Mouse (Mus musculus): ENCODE measurements at regions not wholly inside any gene's neighbourhood (a gene's known extent, or its start where the extent isn't known, plus 50 kb on each side); places are given as distances from the start of the nearest gene placed in this dataset.

- no peak for DNase-seq
- 18% methylated on average over 7 of the region's 7 CpGs for WGBS
- Histone ChIP-seq H3K27ac (ENCODE audit: insufficient read depth, low read length) (no peak overlapping the region), H3K4me1 (ENCODE audit: control insufficient read depth, insufficient read depth, low read length) (peaks cover 10% of the 10 kb centered on the region; the same call in 1 of the 2 replicates), H3K27me3 (ENCODE audit: control insufficient read depth, insufficient read depth, low read length) (no peaks in the 10 kb centered on the region; the same call in 1 of the 2 replicates), H3K4me3 (replicated peaks; ENCODE audit: insufficient read depth, low read depth, low read length) (no peak overlapping the region)
- TF ChIP-seq CTCF (IDR thresholded peaks at IDR 0.05; ENCODE audit: borderline replicate concordance, insufficient read depth, low read depth, low read length) (no peak), POLR2A (IDR thresholded peaks at IDR 0.05; ENCODE audit: borderline replicate concordance, insufficient read depth, low read length) (no peak)
Measured at GRCm38 (mm10) chr16:15052389-15052923, 146.1 kb downstream of the Efcab1 start.

- 10% methylated on average over 16 of the region's 16 CpGs for WGBS
- H3K27me3 ChIP-seq (ENCODE audit: control insufficient read depth, insufficient read depth, low read length): no peaks in the 10 kb centered on the region; the same call in 1 of the 2 replicates
- TF ChIP-seq CTCF (IDR thresholded peaks at IDR 0.05; ENCODE audit: borderline replicate concordance, insufficient read depth, low read depth, low read length) (no peak), POLR2A (IDR thresholded peaks at IDR 0.05; ENCODE audit: borderline replicate concordance, insufficient read depth, low read length) (no peak)
- no peak overlapping the region for H3K27ac ChIP-seq (ENCODE audit: insufficient read depth, low read length)
- H3K4me1 ChIP-seq (ENCODE audit: control insufficient read depth, insufficient read depth, low read length): peaks cover 10% of the 10 kb centered on the region; the same call in 1 of the 2 replicates
- DNase-seq: peak; percentile 43 to 76
- no peak overlapping the region for H3K4me3 ChIP-seq (replicated peaks; ENCODE audit: insufficient read depth, low read depth, low read length)
Measured at GRCm38 (mm10) chr16:15052924-15053793, 146.8 kb downstream of the Efcab1 start.

- Histone ChIP-seq H3K4me1 (ENCODE audit: control insufficient read depth, insufficient read depth, low read length) (peaks cover 10% of the 10 kb centered on the region; the same call in 1 of the 2 replicates), H3K27ac (ENCODE audit: insufficient read depth, low read length) (no peak overlapping the region), H3K4me3 (replicated peaks; ENCODE audit: insufficient read depth, low read depth, low read length) (no peak overlapping the region), H3K27me3 (ENCODE audit: control insufficient read depth, insufficient read depth, low read length) (no peaks in the 10 kb centered on the region; the same call in 1 of the 2 replicates)
- DNase-seq: no peak
- TF ChIP-seq POLR2A (IDR thresholded peaks at IDR 0.05; ENCODE audit: borderline replicate concordance, insufficient read depth, low read length): no peak
- WGBS: 69% methylated on average over 4 of the region's 4 CpGs
Measured at GRCm38 (mm10) chr16:15053840-15054239, 147.4 kb downstream of the Efcab1 start.

DNA sequence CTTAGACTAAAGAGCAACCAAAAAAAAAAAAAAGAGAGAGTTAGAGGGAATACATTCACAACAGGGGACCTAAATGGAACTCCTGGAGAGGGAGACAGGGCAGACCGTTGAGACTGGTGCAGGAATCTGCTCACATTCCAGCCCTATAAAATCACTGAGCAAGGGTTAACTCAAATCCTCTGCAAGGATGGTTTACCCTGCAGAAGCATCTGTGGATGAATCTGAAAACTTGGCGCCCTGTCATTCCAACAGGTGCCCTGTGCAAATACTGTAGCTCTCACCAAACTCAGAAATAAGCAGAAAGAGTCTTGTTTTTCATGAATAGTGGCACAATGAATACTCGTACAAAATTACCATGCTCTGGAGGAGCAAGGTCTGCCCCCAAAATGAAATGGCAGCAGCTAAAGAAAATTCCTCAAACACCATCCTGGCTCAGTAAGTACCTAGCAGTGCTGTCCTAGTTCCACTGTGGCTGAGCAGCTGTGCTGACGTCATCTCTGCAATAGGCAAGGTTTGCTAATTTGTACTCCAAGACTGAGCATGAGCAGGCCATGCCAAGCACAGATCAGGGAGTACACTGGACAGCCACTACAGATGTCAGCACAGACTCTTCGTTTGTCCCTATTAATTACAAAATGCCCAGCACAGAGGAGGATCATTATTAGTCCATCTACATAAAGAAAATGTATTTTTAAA is 148.0 kb downstream of the Efcab1 start:
- DNase-seq: peak in 1 of 2 experiments; percentile 1
- H3K27ac ChIP-seq (ENCODE audit: insufficient read depth, low read length): no peak overlapping the region
- H3K4me1 ChIP-seq (ENCODE audit: control insufficient read depth, insufficient read depth, low read length): peaks cover 10% of the 10 kb centered on the region; the same call in 1 of the 2 replicates
- TF ChIP-seq CTCF (IDR thresholded peaks at IDR 0.05; ENCODE audit: borderline replicate concordance, insufficient read depth, low read depth, low read length) (no peak), POLR2A (IDR thresholded peaks at IDR 0.05; ENCODE audit: borderline replicate concordance, insufficient read depth, low read length) (no peak)
- 59% methylated on average over 5 of the region's 5 CpGs for WGBS
- no peak overlapping the region for H3K4me3 ChIP-seq (replicated peaks; ENCODE audit: insufficient read depth, low read depth, low read length)
- H3K27me3 ChIP-seq (ENCODE audit: control insufficient read depth, insufficient read depth, low read length): no peaks in the 10 kb centered on the region; the same call in 1 of the 2 replicates

- Histone ChIP-seq H3K27me3 (ENCODE audit: control insufficient read depth, insufficient read depth, low read length) (no peaks in the 10 kb centered on the region; the same call in 1 of the 2 replicates), H3K4me1 (ENCODE audit: control insufficient read depth, insufficient read depth, low read length) (peaks cover 10% of the 10 kb centered on the region; the same call in 1 of the 2 replicates), H3K4me3 (replicated peaks; ENCODE audit: insufficient read depth, low read depth, low read length) (no peak overlapping the region), H3K27ac (ENCODE audit: insufficient read depth, low read length) (no peak overlapping the region)
- TF ChIP-seq CTCF (IDR thresholded peaks at IDR 0.05; ENCODE audit: borderline replicate concordance, insufficient read depth, low read depth, low read length) (no peak), POLR2A (IDR thresholded peaks at IDR 0.05; ENCODE audit: borderline replicate concordance, insufficient read depth, low read length) (no peak)
- DNase-seq: peak in 1 of 2 experiments; percentile 1
- 27% methylated on average over 5 of the region's 5 CpGs for WGBS
Measured at GRCm38 (mm10) chr16:15055697-15056096, 149.3 kb downstream of the Efcab1 start.

DNA sequence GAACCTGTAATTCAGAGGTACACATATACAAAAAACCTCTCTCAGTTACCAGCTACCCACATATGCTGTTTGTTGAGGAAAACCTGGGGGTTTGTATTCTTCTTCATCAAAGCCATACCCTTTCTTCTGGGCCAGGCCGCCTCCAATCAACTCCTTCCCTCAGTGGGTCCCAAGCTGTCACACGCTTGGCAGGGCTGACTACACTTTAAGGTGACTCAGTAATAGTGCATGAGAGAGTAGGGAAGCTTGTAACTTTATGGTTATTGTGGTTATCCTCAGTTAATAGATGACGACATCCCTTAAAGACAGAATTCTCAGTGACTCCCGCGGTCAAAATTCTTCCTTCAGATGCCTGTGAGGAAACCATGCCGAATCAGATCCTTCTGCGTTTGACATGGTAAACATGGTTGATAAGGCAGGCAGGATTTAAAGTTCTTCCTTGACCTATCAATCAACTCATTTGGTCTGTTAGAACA is 164.1 kb downstream of the Efcab1 start:
- H3K4me1 ChIP-seq (ENCODE audit: control insufficient read depth, insufficient read depth, low read length): no peaks in the 10 kb centered on the region
- H3K27ac ChIP-seq (ENCODE audit: insufficient read depth, low read length): no peak overlapping the region
- TF ChIP-seq POLR2A (IDR thresholded peaks at IDR 0.05; ENCODE audit: borderline replicate concordance, insufficient read depth, low read length) (no peak), CTCF (IDR thresholded peaks at IDR 0.05; ENCODE audit: borderline replicate concordance, insufficient read depth, low read depth, low read length) (no peak)
- no peak for DNase-seq
- no peaks in the 10 kb centered on the region for H3K27me3 ChIP-seq (ENCODE audit: control insufficient read depth, insufficient read depth, low read length)
- WGBS: 89% methylated on average over 7 of the region's 7 CpGs
- H3K4me3 ChIP-seq (replicated peaks; ENCODE audit: insufficient read depth, low read depth, low read length): no peak overlapping the region

GRCm38 (mm10) chr16:15074407-15074806 is 168.0 kb downstream of the Efcab1 start:
- TF ChIP-seq CTCF (IDR thresholded peaks at IDR 0.05; ENCODE audit: borderline replicate concordance, insufficient read depth, low read depth, low read length) (no peak), POLR2A (IDR thresholded peaks at IDR 0.05; ENCODE audit: borderline replicate concordance, insufficient read depth, low read length) (no peak)
- H3K4me3 ChIP-seq (replicated peaks; ENCODE audit: insufficient read depth, low read depth, low read length): no peak overlapping the region
- no peaks in the 10 kb centered on the region for H3K27me3 ChIP-seq (ENCODE audit: control insufficient read depth, insufficient read depth, low read length)
- DNase-seq: no peak
- H3K27ac ChIP-seq (ENCODE audit: insufficient read depth, low read length): no peak overlapping the region
- H3K4me1 ChIP-seq (ENCODE audit: control insufficient read depth, insufficient read depth, low read length): no peaks in the 10 kb centered on the region
